Mouse (Mus musculus) lung, adult 2 months (tissue): ENCODE measurements at regions not wholly inside any gene's neighbourhood (a gene's known extent, or its start where the extent isn't known, plus 50 kb on each side); places are given as distances from the start of the nearest gene placed in this dataset.

Source experiments
- DNase-seq: peaks from one replicate; pipeline ENCODE4 v3.0.0; 2022
- H3K4me1 ChIP-seq: fragments of 200-500 bp; 2 replicates; pipeline ENCODE4 v1.6.1; 2011; ENCODE audit warnings: low read length; ENCODE audit not compliant: control insufficient read depth, insufficient read depth
- H3K4me3 ChIP-seq: fragments of 200-500 bp; replicated peaks from 2 replicates; pipeline ENCODE3; 2011; ENCODE audit warnings: low read depth, mild to moderate bottlenecking, control low read depth, low read length; ENCODE audit errors: extremely low read depth
- CTCF ChIP-seq: fragments of 200-500 bp; IDR thresholded peaks from 2 replicates; pipeline ENCODE4 v1.5.1; 2011; ENCODE audit warnings: mild to moderate bottlenecking, low read length, control low read depth; ENCODE audit not compliant: insufficient read depth
- POLR2A ChIP-seq: fragments of 200-500 bp; IDR thresholded peaks from 2 replicates; pipeline ENCODE4 v1.6.1; 2011; ENCODE audit warnings: low read depth, mild to moderate bottlenecking, control low read depth, low read length, borderline replicate concordance; ENCODE audit errors: extremely low read depth
- WGBS: fragments of 180-500 bp; shearing (Covaris S2); methylation state at CpG from one replicate; pipeline ENCODE4 v1.1.7; 2018; 5-methylcytosine and 5-hydroxymethylcytosine counted together

DNA sequence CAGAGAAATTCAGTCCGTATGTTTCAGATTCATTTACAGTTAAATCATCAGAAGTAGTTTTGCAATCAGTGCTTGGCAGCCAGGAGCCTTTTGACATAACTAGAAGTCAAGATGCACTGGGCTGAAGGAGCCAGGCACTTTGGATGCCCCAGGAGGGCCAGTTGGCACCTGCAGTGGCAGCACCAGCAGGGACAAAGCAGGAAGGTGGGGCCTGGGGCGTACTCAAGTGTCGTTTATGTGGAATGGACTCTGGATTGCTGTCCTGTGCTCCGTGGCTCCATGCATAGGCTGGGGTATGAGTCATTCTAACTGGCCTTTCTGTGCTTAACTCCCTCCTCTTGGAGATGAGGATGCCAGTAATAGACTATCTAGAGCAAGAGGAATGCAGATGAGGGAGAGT is 186.2 kb upstream of the Klf4 start:
- peaks cover 15% of the 10 kb centered on the region for H3K4me1 ChIP-seq
- TF ChIP-seq CTCF = no peak
- no peak for TF ChIP-seq POLR2A
- 48% methylated on average over 4 of the region's 4 CpGs for WGBS
- no peak overlapping the region for H3K4me3 ChIP-seq
- no peak for DNase-seq

DNA sequence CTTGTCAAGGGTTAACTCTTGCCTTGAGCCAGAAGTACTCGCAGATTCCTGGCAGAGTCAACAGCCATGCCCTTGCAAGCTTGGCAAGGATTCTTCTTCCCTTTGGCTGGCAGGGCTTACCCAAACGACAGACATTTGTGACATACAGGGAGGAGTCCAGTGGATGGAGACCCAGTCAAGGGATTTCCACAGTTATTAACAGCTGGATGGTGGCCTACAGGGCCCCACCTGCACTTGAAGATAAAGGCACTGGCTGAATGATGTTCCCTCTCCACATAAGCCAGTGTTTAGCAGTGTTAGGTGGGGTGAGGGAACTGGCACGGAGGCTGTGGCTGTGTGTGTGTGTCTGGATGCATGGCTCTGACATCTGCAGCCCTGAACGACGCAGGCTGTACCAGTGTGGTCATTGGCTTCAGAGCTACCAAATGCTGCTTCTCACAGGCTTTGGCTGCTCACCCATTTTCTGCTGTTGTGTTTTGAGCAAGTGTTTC is 183.9 kb upstream of the Klf4 start:
- WGBS = 18% methylated on average over 5 of the region's 5 CpGs
- no peak for DNase-seq
- H3K4me3 ChIP-seq = no peak overlapping the region
- peaks cover 5% of the 10 kb centered on the region for H3K4me1 ChIP-seq
- TF ChIP-seq POLR2A (no peak), CTCF (no peak)

DNA sequence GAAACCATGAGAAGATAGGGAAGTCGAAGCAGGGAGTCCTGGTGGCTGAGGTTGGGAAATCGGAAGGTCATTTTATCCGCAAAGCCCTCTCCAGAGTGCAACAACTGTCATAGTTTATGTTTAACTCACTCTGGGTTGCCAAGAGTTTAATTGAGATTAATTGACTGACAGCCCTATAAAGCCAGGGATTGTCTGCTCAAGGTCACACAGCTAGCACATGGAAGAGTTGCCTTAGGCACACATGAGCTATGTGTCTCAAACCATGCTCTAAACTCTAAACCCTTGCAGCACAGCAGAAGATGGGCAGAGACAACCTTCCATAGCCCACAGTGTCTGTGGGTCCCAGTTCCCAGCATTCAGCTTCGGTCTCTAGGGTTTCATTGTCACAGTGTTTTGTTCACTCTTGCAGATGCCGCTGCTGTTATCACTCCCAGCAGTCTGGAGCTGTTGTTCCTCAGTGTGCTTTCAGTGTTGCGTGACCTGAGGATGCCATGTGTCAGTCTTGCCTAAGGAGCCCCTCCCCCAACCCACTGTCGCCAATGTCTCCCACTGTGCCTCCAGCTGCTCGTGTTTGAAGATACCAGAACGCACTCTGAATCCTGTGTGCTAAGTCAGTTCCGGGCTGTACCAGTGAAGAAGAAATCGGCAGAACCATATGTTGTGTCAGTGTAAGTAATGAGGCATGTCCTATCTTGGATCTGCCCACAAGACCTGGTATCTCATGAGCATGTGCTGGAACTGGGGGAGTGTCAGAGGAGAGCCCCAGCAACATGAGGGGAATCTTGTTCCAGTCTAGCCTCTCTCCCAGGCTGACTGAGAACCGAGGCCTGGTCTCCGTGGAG is 179.5 kb upstream of the Klf4 start:
- TF ChIP-seq CTCF = no peak
- no peak for TF ChIP-seq POLR2A
- no peak for DNase-seq
- WGBS = 66% methylated on average over 13 of the region's 13 CpGs
- Histone ChIP-seq H3K4me1 (peaks cover 5% of the 10 kb centered on the region), H3K4me3 (no peak overlapping the region)

GRCm38 (mm10) chr4:55710476-55710875 is 178.2 kb upstream of the Klf4 start:
- 83% methylated on average over 5 of the region's 5 CpGs for WGBS
- no peak for DNase-seq
- Histone ChIP-seq H3K4me1 (no peaks in the 10 kb centered on the region), H3K4me3 (no peak overlapping the region)
- TF ChIP-seq CTCF (no peak), POLR2A (no peak)

GRCm38 (mm10) chr4:55708808-55709207 is 176.5 kb upstream of the Klf4 start:
- no peak for DNase-seq
- TF ChIP-seq POLR2A (no peak), CTCF (no peak)

GRCm38 (mm10) chr4:55707916-55708315 is 175.7 kb upstream of the Klf4 start:
- WGBS = 81% methylated on average over 10 of the region's 10 CpGs
- DNase-seq = no peak
- Histone ChIP-seq H3K4me1 (no peaks in the 10 kb centered on the region), H3K4me3 (no peak overlapping the region)
- TF ChIP-seq POLR2A (no peak), CTCF (no peak)

More at GRCm38 (mm10) chr4:55708808-55709207, 176.5 kb upstream of the Klf4 start:
- no peak overlapping the region for H3K4me3 ChIP-seq
- H3K4me1 ChIP-seq = no peaks in the 10 kb centered on the region
- WGBS = 81% methylated on average over 2 of the region's 2 CpGs

GRCm38 (mm10) chr4:55704921-55705320 is 172.7 kb upstream of the Klf4 start:
- TF ChIP-seq POLR2A = no peak
- no peak for TF ChIP-seq CTCF
- H3K4me1 ChIP-seq = peaks cover 2% of the 10 kb centered on the region; the same call in 1 of the 2 replicates
- no peak overlapping the region for H3K4me3 ChIP-seq
- no peak for DNase-seq
- WGBS = 81% methylated on average over 4 of the region's 4 CpGs

GRCm38 (mm10) chr4:55703346-55703916 is 171.2 kb upstream of the Klf4 start:
- 72% methylated on average over 2 of the region's 2 CpGs for WGBS
- no peak for TF ChIP-seq CTCF
- TF ChIP-seq POLR2A = no peak
- Histone ChIP-seq H3K4me1 (peaks cover 3% of the 10 kb centered on the region; the same call in 1 of the 2 replicates), H3K4me3 (no peak overlapping the region)
- no peak for DNase-seq

DNA sequence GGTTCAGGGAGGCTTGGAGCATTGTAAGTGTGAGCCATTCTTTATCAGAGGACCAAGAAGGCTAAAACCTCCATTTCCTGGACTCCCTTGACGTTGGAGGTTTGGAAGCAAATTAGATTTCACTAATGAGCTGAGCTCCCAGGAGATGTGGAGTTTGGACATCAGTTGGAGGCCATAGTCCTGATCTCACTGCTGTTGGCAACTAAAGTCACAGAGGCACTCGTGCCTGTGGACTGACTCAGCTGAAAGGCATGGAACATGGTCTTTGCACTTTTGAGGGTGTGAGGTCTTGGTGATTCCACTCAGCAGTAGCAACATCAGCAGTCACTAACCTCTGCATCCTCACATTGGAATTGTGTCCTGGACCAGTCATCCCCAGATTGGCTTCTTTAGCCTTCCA is 169.1 kb upstream of the Klf4 start:
- no peak overlapping the region for H3K4me3 ChIP-seq
- no peak for DNase-seq
- WGBS = 75% methylated on average over 2 of the region's 2 CpGs
- TF ChIP-seq CTCF (no peak), POLR2A (no peak)
- H3K4me1 ChIP-seq = peaks cover 3% of the 10 kb centered on the region; the same call in 1 of the 2 replicates

DNA sequence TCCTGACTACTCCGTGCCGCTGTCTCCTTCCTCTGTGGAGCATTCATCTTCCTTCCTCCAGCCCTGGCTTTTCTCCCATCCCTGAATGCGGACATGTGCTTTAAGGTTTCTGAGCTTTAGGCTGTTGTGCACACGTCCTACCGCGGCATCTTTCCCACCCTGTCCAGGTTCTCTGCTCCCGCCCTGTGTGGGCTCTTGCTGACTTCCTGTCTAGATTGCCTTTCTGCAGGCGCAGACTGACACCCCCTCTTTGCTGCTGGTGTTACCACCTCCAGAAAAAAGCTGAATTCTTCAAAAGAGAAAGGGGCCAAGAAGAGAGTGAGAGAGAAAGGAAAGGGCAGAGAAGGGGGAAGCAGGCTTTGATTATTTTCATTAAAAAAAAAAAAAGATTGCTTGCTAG is 167.7 kb upstream of the Klf4 start:
- no peak for DNase-seq
- peaks cover 3% of the 10 kb centered on the region; the same call in 1 of the 2 replicates for H3K4me1 ChIP-seq
- TF ChIP-seq POLR2A = no peak
- TF ChIP-seq CTCF = no peak
- no peak overlapping the region for H3K4me3 ChIP-seq
- 36% methylated on average over 8 of the region's 8 CpGs for WGBS
